Mouse (Mus musculus): Measurements from ENCODE around the gene Nnat.

GRCm38 (mm10) chr2:157514353-157514752 lies 45.5 kb upstream of the Nnat start:
- TF ChIP-seq CTCF (IDR thresholded peaks at IDR 0.05; ENCODE audit: insufficient read depth, low read length): no peak
- no peak for TF ChIP-seq POLR2A (IDR thresholded peaks at IDR 0.05; ENCODE audit: borderline replicate concordance, extremely low read depth, low read depth, low read length)

Data from lung, adult 2 months (tissue).